Mouse (Mus musculus) small intestine, adult 2 months (tissue): ENCODE results near the gene Scrn3. TPM values are rescaled to one million over a fixed set of nuclear protein-coding genes. Genes with fewer than 3 reads are reported as not detected.
A peak's percentile ranks its signal among the peaks of the same experiment; 100 is the strongest.

ENCODE experiments used
- H3K27ac ChIP-seq: fragments of 200-500 bp; 2 replicates; pipeline ENCODE4 v1.5.1; 2012; ENCODE audit warnings: low read depth, low read length, control low read depth, inconsistent platforms; ENCODE audit not compliant: insufficient read depth
- H3K27me3 ChIP-seq: fragments of 200-500 bp; 2 replicates; pipeline ENCODE4 v1.6.1; 2012; ENCODE audit warnings: mild to moderate bottlenecking, moderate library complexity, low read length, inconsistent platforms; ENCODE audit not compliant: control insufficient read depth, insufficient read depth
- H3K36me3 ChIP-seq: fragments of 200-500 bp; 2 replicates; pipeline ENCODE4 v1.6.1; 2012; ENCODE audit warnings: mild to moderate bottlenecking, low read length, control low read depth, inconsistent platforms; ENCODE audit not compliant: control insufficient read depth, insufficient read depth
- H3K4me1 ChIP-seq: fragments of 200-500 bp; 2 replicates; pipeline ENCODE4 v1.6.1; 2012; ENCODE audit warnings: low read length, inconsistent platforms, mixed read lengths; ENCODE audit not compliant: control insufficient read depth, insufficient read depth, insufficient read length
- H3K4me3 ChIP-seq: fragments of 200-500 bp; 2 replicates; pipeline ENCODE4 v1.5.1; 2012; ENCODE audit warnings: low read depth, mild to moderate bottlenecking, control low read depth, inconsistent platforms, low read length, moderate library complexity
- CTCF ChIP-seq: fragments of 200-500 bp; IDR thresholded peaks from 2 replicates; pipeline ENCODE4 v1.5.1; 2012; ENCODE audit warnings: low read depth, mild to moderate bottlenecking, control low read depth, inconsistent platforms, low read length, moderate library complexity, mixed read lengths; ENCODE audit not compliant: insufficient replicate concordance, insufficient read length; ENCODE audit errors: extremely low read depth
- POLR2A ChIP-seq: fragments of 200-500 bp; IDR thresholded peaks from 2 replicates; pipeline ENCODE4 v1.6.1; 2012; ENCODE audit warnings: low read depth, mild to moderate bottlenecking, control low read depth, inconsistent platforms, low read length, moderate library complexity
- WGBS: fragments of 180-500 bp; shearing (Covaris S2); methylation state at CpG from one replicate; pipeline ENCODE4 v1.1.7; 2018; 5-methylcytosine and 5-hydroxymethylcytosine counted together
- polyA plus RNA-seq: library from polyadenylated mRNA; depleted of rRNA; stranded (reverse); fragments of >200 nt; gene quantifications from 2 replicates; pipeline ENCODE4 v1.2.3, GENCODE M21; 2012

Gene Scrn3
- polyA plus RNA-seq, 1 experiment: 1.6 TPM

- peak within 1 kb of the TSS; percentile 49 for H3K4me3 ChIP-seq
- H3K36me3 ChIP-seq: no peaks in the 10 kb centered on the region
- TF ChIP-seq CTCF (no peak), POLR2A (no peak)
- H3K27ac ChIP-seq: no peak within 1 kb of the TSS
- peaks cover 76% of the 10 kb centered on the region for H3K27me3 ChIP-seq
- H3K4me1 ChIP-seq: peaks cover 22% of the 10 kb centered on the region
- WGBS: 2% methylated on average over 47 of the region's 48 CpGs
Measured at GRCm38 (mm10) chr2:73271459-73272161, 40.8 kb upstream of the Scrn3 start, which contains the start of gene Sp9. TSS of gene Sp9 (plus strand) at chr2:73271925.

- WGBS: 2% methylated on average over 53 of the region's 55 CpGs
- H3K27ac ChIP-seq: no peak overlapping the region
- H3K36me3 ChIP-seq: no peaks in the 10 kb centered on the region
- peaks cover 78% of the 10 kb centered on the region for H3K27me3 ChIP-seq
- TF ChIP-seq CTCF: no peak
- no peak for TF ChIP-seq POLR2A
- peaks cover 22% of the 10 kb centered on the region for H3K4me1 ChIP-seq
- H3K4me3 ChIP-seq: peak overlapping the region; percentile 49
Measured at GRCm38 (mm10) chr2:73272351-73273248, 39.8 kb upstream of the Scrn3 start.

- TF ChIP-seq POLR2A (no peak), CTCF (no peak)
- Histone ChIP-seq H3K4me3 (peak overlapping the region; percentile 49), H3K27me3 (peaks cover 76% of the 10 kb centered on the region), H3K36me3 (no peaks in the 10 kb centered on the region), H3K4me1 (peaks cover 22% of the 10 kb centered on the region), H3K27ac (no peak overlapping the region)
- WGBS: 1% methylated on average over 97 of the region's 110 CpGs
Measured at GRCm38 (mm10) chr2:73273249-73274118, 38.9 kb upstream of the Scrn3 start.

- TF ChIP-seq CTCF (no peak), POLR2A (no peak)
- H3K27me3 ChIP-seq: peaks cover 81% of the 10 kb centered on the region
- 1% methylated on average over 88 of the region's 88 CpGs for WGBS
- no peaks in the 10 kb centered on the region for H3K36me3 ChIP-seq
- H3K4me1 ChIP-seq: peaks cover 26% of the 10 kb centered on the region
- H3K4me3 ChIP-seq: peak overlapping the region; percentile 49
- H3K27ac ChIP-seq: no peak overlapping the region
Measured at GRCm38 (mm10) chr2:73274119-73274920, 38.1 kb upstream of the Scrn3 start.

- WGBS: 22% methylated on average over 8 of the region's 8 CpGs
- H3K36me3 ChIP-seq: no peaks in the 10 kb centered on the region
- H3K27me3 ChIP-seq: peaks cover 79% of the 10 kb centered on the region
- no peak overlapping the region for H3K27ac ChIP-seq
- H3K4me1 ChIP-seq: peaks cover 26% of the 10 kb centered on the region
- no peak overlapping the region for H3K4me3 ChIP-seq
- no peak for TF ChIP-seq POLR2A
- no peak for TF ChIP-seq CTCF
Measured at GRCm38 (mm10) chr2:73275261-73276040, 37.0 kb upstream of the Scrn3 start.
